In genomic region chr5:66387481-66387880, GRCm38 (mm10) we compare ENCODE assay signal across 10 mouse cellular contexts.
DNase-seq lines count a peak whose midpoint lies in the region; ATAC-seq and TF ChIP-seq lines count a peak whose summit lies in the region.
"Had no signal": no experiment of that assay in that cellular context is flagged by ENCODE, and none has a peak within 500 bp of the region (broad histone marks: within the 10 kb centered on the region; RNA-seq: fewer than 3 reads in every experiment).

No protein-coding gene starts in this region.

- DNase-seq in lung, embryonic 14.5 days, result peak; percentile 79
- DNase-seq in lung, adult 2 months, result no peak
- DNase-seq in brain, embryonic 18.5 days (ENCODE audit: low read depth, low spot score), result peak; percentile 55
- DNase-seq in hindbrain, embryonic 14.5 days (ENCODE audit: low spot score), result peak; percentile 86
- DNase-seq in retina, postnatal 1 day, result peak; percentile 56
- no peak for DNase-seq in adrenal gland, postnatal 25 days
- no peak for DNase-seq in layer of hippocampus, postnatal 10 days (ENCODE audit: low spot score in 2 of 2)
- DNase-seq: adrenal gland, postnatal 14 days; cerebellum, adult 9-11 months; lung, postnatal 4 days had no signal

- no peak for ATAC-seq in lung, embryonic 14.5 days (ENCODE audit: insufficient read depth)
- no peak for ATAC-seq in hindbrain, embryonic 14.5 days (ENCODE audit: low FRiP score)

- H3K4me3 ChIP-seq in lung, embryonic 14.5 days (ENCODE audit: low read depth, low read length), result no peak overlapping the region
- H3K4me3 ChIP-seq in lung, adult 2 months (replicated peaks; ENCODE audit: extremely low read depth, low read depth, low read length), result no peak overlapping the region
- H3K4me3 ChIP-seq in hindbrain, embryonic 14.5 days (replicated peaks; ENCODE audit: low read length), result no peak overlapping the region

- peak; percentile 66 for TF ChIP-seq CTCF in lung, embryonic 14.5 days (IDR thresholded peaks at IDR 0.05; ENCODE audit: low read depth)
- no peak for TF ChIP-seq CTCF in lung, adult 2 months (IDR thresholded peaks at IDR 0.05; ENCODE audit: insufficient read depth, low read length)

- no peaks in the 10 kb centered on the region for H3K27me3 ChIP-seq in lung, embryonic 14.5 days (ENCODE audit: insufficient read depth, low read length)
- H3K27me3 ChIP-seq in hindbrain, embryonic 14.5 days (ENCODE audit: control insufficient read depth, insufficient read depth, low read length), result no peaks in the 10 kb centered on the region

- no peak for TF ChIP-seq POLR2A in lung, adult 2 months (IDR thresholded peaks at IDR 0.05; ENCODE audit: borderline replicate concordance, extremely low read depth, low read depth, low read length)

- no peaks in the 10 kb centered on the region for H3K9me3 ChIP-seq in lung, embryonic 14.5 days (ENCODE audit: low read depth, low read length)
- no peaks in the 10 kb centered on the region for H3K9me3 ChIP-seq in hindbrain, embryonic 14.5 days (ENCODE audit: control insufficient read depth, low read length)

- no peak overlapping the region for H3K9ac ChIP-seq in lung, embryonic 14.5 days
- H3K9ac ChIP-seq in hindbrain, embryonic 14.5 days, result no peak overlapping the region

- no peak overlapping the region for H3K4me2 ChIP-seq in lung, embryonic 14.5 days
- 0 out of 2 replicates have a peak overlapping the region, but pooled peaks have one; percentile 11 for H3K4me2 ChIP-seq in hindbrain, embryonic 14.5 days (replicated peaks)

- 65% methylated on average over 8 of the region's 8 CpGs for WGBS in lung, embryonic 14.5 days
- WGBS in lung, adult 2 months, result 72% methylated on average over 8 of the region's 8 CpGs
- 58% methylated on average over 8 of the region's 8 CpGs for WGBS in hindbrain, embryonic 14.5 days

- H3K27ac ChIP-seq in lung, embryonic 14.5 days (ENCODE audit: low read depth), result no peak overlapping the region
- peak overlapping the region; percentile 71 for H3K27ac ChIP-seq in hindbrain, embryonic 14.5 days

- H3K4me1 ChIP-seq in lung, embryonic 14.5 days (ENCODE audit: insufficient read depth), result no peaks in the 10 kb centered on the region
- H3K4me1 ChIP-seq in lung, adult 2 months (ENCODE audit: control insufficient read depth, insufficient read depth, low read length), result no peaks in the 10 kb centered on the region
- peaks cover 32% of the 10 kb centered on the region; the same call in 1 of the 2 replicates for H3K4me1 ChIP-seq in hindbrain, embryonic 14.5 days (replicated peaks; ENCODE audit: control insufficient read depth, insufficient read depth, low read length)

- 0 out of 2 replicates have a peak, but pooled peaks cover 6% of the 10 kb centered on the region for H3K36me3 ChIP-seq in lung, embryonic 14.5 days (ENCODE audit: insufficient read depth)
- no peaks in the 10 kb centered on the region; the same call in 1 of the 2 replicates for H3K36me3 ChIP-seq in hindbrain, embryonic 14.5 days (replicated peaks; ENCODE audit: control insufficient read depth, insufficient read depth)

Comparison
In these comparisons a context has a peak if more than half of its experiments do, and no peak if none do; other contexts are left out.
1. DNase-seq: peak in lung, embryonic 14.5 days (single experiment), brain, embryonic 18.5 days (single experiment), hindbrain, embryonic 14.5 days (single experiment) and retina, postnatal 1 day (single experiment); none in lung, adult 2 months (single experiment), adrenal gland, postnatal 25 days (single experiment) and layer of hippocampus, postnatal 10 days (0 of 2).